Mouse (Mus musculus): Measurements from ENCODE around the gene Agtpbp1.

DNA sequence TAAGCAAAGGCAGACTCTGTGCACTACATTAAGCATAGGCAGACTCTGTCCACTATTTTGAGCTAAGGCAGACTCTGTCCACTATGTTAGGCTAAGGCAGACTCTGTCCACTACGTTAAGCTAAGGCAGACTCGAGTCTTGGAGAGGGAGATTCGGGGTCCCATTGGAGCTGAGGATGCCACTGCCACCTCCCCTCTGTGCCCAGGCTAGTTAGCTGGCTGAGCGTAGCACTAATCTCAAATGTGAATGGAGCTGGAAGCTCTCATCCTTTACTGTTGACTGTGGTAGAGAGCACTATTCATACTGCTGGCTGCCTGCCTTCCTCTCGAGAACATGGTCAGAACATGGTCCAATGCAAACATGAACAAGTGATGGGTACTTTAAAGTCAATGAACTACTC is 46.4 kb downstream of the Agtpbp1 start:
- TF ChIP-seq CTCF (IDR thresholded peaks at IDR 0.05; ENCODE audit: borderline replicate concordance, insufficient read depth, low read length), result no peak
- TF ChIP-seq POLR2A (IDR thresholded peaks at IDR 0.05; ENCODE audit: low read depth, low read length), result no peak
